Mouse (Mus musculus) intestine, embryonic 16.5 days (tissue): Measurements from ENCODE around the gene Zfp27. TPM values are rescaled to one million over a fixed set of nuclear protein-coding genes. Genes with fewer than 3 reads are reported as not detected.
A peak's percentile ranks its signal among the peaks of the same experiment; 100 is the strongest.

ENCODE experiments used
- ATAC-seq: fragments of 200-750 bp; cut with Nextera tagmentation; 2 replicates; pipeline ENCODE4 v1.8.0; 2017; ENCODE audit warnings: moderate TSS enrichment, moderate library complexity
- H3K27ac ChIP-seq: fragments of 300-500 bp; sonication (generic); 2 replicates; pipeline ENCODE4 v1.5.1; 2014; ENCODE audit warnings: mild to moderate bottlenecking, low read length
- H3K27me3 ChIP-seq: fragments of 300-500 bp; sonication (generic); replicated peaks from 2 replicates; pipeline ENCODE4 v1.6.1; 2014; ENCODE audit warnings: low read length, control low read depth, mixed read lengths; ENCODE audit not compliant: control insufficient read depth, insufficient read depth
- H3K36me3 ChIP-seq: fragments of 300-500 bp; sonication (generic); 2 replicates; pipeline ENCODE4 v1.6.1; 2014; ENCODE audit warnings: low read length, control low read depth; ENCODE audit not compliant: control insufficient read depth, insufficient read depth
- H3K4me1 ChIP-seq: fragments of 300-500 bp; sonication (generic); 2 replicates; pipeline ENCODE4 v1.6.1; 2014; ENCODE audit warnings: low read length, control low read depth, mixed read lengths; ENCODE audit not compliant: control insufficient read depth, insufficient read depth
- H3K4me2 ChIP-seq: fragments of 300-500 bp; sonication (generic); 2 replicates; pipeline ENCODE4 v1.6.1; 2014; ENCODE audit warnings: low read depth, low read length, control low read depth
- H3K4me3 ChIP-seq: fragments of 300-500 bp; sonication (generic); 2 replicates; pipeline ENCODE4 v1.5.1; 2014; ENCODE audit warnings: mild to moderate bottlenecking, low read length
- H3K9ac ChIP-seq: fragments of 300-500 bp; sonication (generic); 2 replicates; pipeline ENCODE4 v1.6.1; 2014; ENCODE audit warnings: low read depth, low read length
- H3K9me3 ChIP-seq: fragments of 300-500 bp; sonication (generic); 2 replicates; pipeline ENCODE4 v1.6.1; 2016; ENCODE audit warnings: low read length, control low read depth; ENCODE audit not compliant: control insufficient read depth
- WGBS: fragments of 180-500 bp; shearing (Covaris S2); extraction: QIAGEN DNeasy Blood & Tissue Kit; methylation state at CpG from one replicate; pipeline ENCODE4 v1.1.7; 2014; 5-methylcytosine and 5-hydroxymethylcytosine counted together
- polyA plus RNA-seq: library from polyadenylated mRNA; unstranded; fragments of >200 nt; fragmentation: Nextera tagmentation; extraction: Ambion mirVana; gene quantifications from 2 replicates; pipeline ENCODE4 v1.2.1, GENCODE M21; 2015

Gene Zfp27
- polyA plus RNA-seq, 1 experiment from 2014 or later, result 7.1 TPM

DNA sequence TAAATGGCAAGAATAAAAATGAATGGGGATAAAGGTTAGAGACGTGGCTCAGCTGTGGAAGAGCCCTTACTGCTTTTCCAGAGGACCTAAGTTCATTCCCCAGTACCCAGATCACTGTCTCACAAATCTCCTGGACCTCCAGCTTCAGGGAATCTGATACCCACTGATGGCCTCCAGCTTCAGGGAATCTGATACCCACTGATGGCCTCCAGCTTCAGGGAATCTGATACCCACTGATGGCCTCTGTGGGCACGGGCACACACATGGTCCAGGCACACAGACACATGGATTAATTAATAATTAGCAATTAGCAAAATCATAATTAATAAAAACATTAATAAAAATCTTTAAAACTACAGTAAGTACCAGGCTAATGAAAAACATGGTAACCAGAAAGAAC is 16.4 kb upstream of the Zfp27 start:
- H3K4me1 ChIP-seq, result no peaks in the 10 kb centered on the region
- 74% methylated on average over 2 of the region's 2 CpGs for WGBS
- H3K9ac ChIP-seq, result no peak overlapping the region
- H3K4me3 ChIP-seq, result no peak overlapping the region
- no peak for ATAC-seq
- no peak overlapping the region for H3K27ac ChIP-seq
- H3K9me3 ChIP-seq, result no peaks in the 10 kb centered on the region
- H3K27me3 ChIP-seq, result no peaks in the 10 kb centered on the region
- no peaks in the 10 kb centered on the region for H3K36me3 ChIP-seq
- H3K4me2 ChIP-seq, result no peak overlapping the region

GRCm38 (mm10) chr7:29921439-29922093 is 15.2 kb upstream of the Zfp27 start:
- Histone ChIP-seq H3K36me3 (no peaks in the 10 kb centered on the region), H3K4me3 (no peak overlapping the region), H3K9me3 (no peaks in the 10 kb centered on the region), H3K27me3 (no peaks in the 10 kb centered on the region), H3K27ac (no peak overlapping the region), H3K9ac (no peak overlapping the region), H3K4me1 (no peaks in the 10 kb centered on the region), H3K4me2 (no peak overlapping the region)
- no peak for ATAC-seq
- WGBS, result 79% methylated on average over 6 of the region's 6 CpGs

DNA sequence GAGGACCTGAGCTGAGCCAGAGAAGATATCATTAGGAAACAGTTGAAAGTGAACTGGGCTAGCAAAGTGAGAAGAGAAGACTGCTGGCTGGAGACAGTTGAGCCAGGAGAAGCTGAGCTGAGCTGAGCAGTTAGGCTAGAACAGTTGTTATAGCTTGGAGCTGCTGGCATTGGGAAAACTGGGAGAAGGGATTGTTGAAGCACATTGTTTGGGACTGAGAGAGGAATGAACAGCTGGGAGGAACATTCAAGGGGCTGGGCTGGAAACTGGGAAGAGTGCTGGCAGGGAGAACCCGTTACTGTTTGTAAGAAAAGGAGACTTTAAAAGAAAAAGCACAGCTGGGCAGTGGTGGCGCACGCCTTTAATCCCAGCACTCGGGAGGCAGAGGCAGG is 11.7 kb upstream of the Zfp27 start:
- H3K36me3 ChIP-seq, result peaks cover 17% of the 10 kb centered on the region
- no peak overlapping the region for H3K27ac ChIP-seq
- H3K9ac ChIP-seq, result no peak overlapping the region
- H3K27me3 ChIP-seq, result no peaks in the 10 kb centered on the region
- WGBS, result 89% methylated on average over 4 of the region's 4 CpGs
- no peaks in the 10 kb centered on the region; the same call in 1 of the 2 replicates for H3K9me3 ChIP-seq
- no peak overlapping the region for H3K4me2 ChIP-seq
- H3K4me3 ChIP-seq, result no peak overlapping the region
- no peak for ATAC-seq
- H3K4me1 ChIP-seq, result no peaks in the 10 kb centered on the region

DNA sequence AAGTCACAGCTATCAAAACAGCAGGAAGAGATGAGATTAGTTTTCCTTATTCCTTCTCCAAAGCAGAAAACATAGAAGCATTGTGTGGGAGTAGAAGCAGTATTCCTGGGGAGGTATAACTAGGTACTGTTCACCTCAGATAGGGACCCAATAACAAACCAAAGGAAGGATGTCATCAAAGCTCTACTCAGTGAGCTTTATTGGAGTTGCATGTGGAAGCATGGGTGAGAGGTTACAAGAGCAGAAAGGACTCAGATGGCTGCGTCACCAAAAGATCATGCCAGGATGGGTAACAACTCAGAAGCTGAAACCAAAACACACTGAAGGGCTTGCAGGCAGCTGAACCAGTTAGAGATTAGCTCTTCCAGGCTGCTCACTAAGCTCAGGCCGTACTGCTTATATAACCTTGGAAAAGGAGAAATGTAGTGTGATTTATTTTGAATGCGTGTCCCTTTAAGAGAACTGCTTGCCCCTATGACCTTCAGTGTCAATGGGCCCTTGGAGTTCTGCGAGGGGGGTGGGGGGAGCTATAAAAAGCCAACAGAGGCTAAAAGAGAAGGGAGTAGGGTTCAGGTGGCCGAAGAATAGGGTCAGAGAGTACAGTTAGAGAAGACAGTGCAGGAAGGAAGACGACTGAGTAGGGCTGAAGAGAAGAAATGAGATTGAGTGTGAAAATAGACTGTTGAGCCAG is 11.1 kb upstream of the Zfp27 start:
- 47% methylated on average over 6 of the region's 6 CpGs for whole genome bisulfite sequencing
- Histone ChIP-seq H3K9me3 (no peaks in the 10 kb centered on the region; the same call in 1 of the 2 replicates), H3K4me1 (no peaks in the 10 kb centered on the region)

DNA sequence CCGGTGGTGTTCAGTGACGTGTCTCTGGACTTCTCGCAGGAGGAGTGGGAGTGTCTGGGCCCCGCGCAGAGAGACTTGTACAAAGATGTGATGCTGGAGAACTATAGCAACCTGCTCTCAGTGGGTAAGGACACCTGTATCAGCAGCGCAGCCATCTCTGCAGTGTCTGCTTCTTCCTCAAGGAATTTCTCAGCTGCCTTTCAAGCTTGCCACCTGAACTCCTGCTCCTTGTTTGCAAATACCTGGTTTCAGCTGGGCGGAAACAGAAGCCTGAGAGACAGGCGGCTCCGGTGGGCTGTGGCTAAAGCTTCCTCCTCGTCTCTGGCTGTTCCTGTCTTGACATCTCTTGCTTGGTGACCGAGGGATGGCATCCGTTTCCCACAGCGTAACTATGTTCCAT is 5.8 kb upstream of the Zfp27 start:
- Histone ChIP-seq H3K27me3 (no peaks in the 10 kb centered on the region), H3K27ac (no peak overlapping the region), H3K4me1 (peaks cover 8% of the 10 kb centered on the region; the same call in 1 of the 2 replicates), H3K4me2 (no peak overlapping the region), H3K4me3 (no peak overlapping the region), H3K36me3 (peaks cover 24% of the 10 kb centered on the region), H3K9ac (no peak overlapping the region), H3K9me3 (no peaks in the 10 kb centered on the region; the same call in 1 of the 2 replicates)
- 92% methylated on average over 13 of the region's 13 CpGs for WGBS
- no peak for ATAC-seq

More for the DNA sequence above, 11.1 kb upstream of the Zfp27 start:
- no peak overlapping the region for H3K4me3 ChIP-seq
- no peak overlapping the region for H3K4me2 ChIP-seq
- no peak overlapping the region for H3K9ac ChIP-seq
- ATAC-seq, result no peak
- no peak overlapping the region for H3K27ac ChIP-seq
- peaks cover 17% of the 10 kb centered on the region for H3K36me3 ChIP-seq
- H3K27me3 ChIP-seq, result no peaks in the 10 kb centered on the region

GRCm38 (mm10) chr7:29910252-29910651 is 3.9 kb upstream of the Zfp27 start:
- Histone ChIP-seq H3K4me1 (peaks cover 8% of the 10 kb centered on the region; the same call in 1 of the 2 replicates), H3K27me3 (no peaks in the 10 kb centered on the region), H3K4me2 (no peak overlapping the region), H3K9me3 (no peaks in the 10 kb centered on the region; the same call in 1 of the 2 replicates), H3K27ac (no peak overlapping the region), H3K9ac (no peak overlapping the region), H3K36me3 (peaks cover 20% of the 10 kb centered on the region), H3K4me3 (no peak overlapping the region)
- 73% methylated on average over 2 of the region's 2 CpGs for WGBS
- ATAC-seq, result no peak

DNA sequence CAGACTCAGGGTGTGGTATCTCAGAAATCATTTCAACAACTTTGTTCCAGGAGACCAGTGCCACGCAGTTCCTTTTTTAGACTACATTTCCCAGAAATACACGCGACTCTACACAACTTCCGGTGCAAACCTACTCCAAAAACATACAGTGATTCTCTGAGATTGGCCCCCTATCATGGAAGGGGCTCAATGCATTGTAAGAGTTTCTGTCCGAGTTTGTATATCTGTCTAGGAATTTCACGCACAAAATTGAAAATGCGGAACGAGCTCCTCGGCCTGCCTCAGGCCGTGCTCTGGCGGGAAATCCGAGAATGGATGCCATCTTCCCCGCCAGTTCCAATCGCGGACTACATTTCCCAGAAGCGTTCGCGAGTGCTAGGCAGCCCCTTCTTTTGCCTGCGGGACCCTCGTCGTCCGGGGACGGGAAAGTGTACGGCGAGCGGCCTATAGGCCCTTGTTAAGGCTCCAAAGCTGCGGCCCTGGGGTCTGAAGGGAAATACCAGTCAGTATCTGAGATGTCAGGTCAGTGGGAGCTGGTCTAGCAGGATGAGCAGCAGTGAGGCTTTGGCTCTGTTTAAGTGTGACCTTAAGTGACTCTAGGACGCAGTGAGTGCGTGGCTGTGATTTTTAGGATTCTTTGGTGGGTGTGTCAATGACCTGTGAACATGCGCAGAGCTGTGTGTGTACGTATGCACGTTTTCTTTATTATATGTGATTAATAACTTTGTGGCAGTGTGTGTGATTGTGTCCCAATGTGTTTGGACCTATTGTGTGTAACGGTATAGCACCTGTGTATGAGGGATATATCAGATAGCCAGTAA is 2.0 kb upstream of the Zfp27 start, which contains the start of gene Zfp383:
Zfp383 (plus strand) TSS at position 94 of the 821 bp plus-strand sequence.
- Histone ChIP-seq H3K4me2 (peak within 1 kb of the TSS; percentile 56), H3K4me1 (peaks cover 8% of the 10 kb centered on the region; the same call in 1 of the 2 replicates), H3K4me3 (peak within 1 kb of the TSS; percentile 71), H3K36me3 (peaks cover 13% of the 10 kb centered on the region), H3K9me3 (no peaks in the 10 kb centered on the region), H3K27me3 (no peaks in the 10 kb centered on the region), H3K9ac (peak within 1 kb of the TSS; percentile 75), H3K27ac (peak within 1 kb of the TSS; percentile 75)
- under 1% methylated on average over 33 of the region's 33 CpGs for WGBS
- peak; percentile 75 for ATAC-seq

- no peak overlapping the region for H3K9ac ChIP-seq
- H3K27me3 ChIP-seq, result no peaks in the 10 kb centered on the region
- no peak overlapping the region for H3K4me2 ChIP-seq
- peaks cover 10% of the 10 kb centered on the region for H3K36me3 ChIP-seq
- no peak overlapping the region for H3K4me3 ChIP-seq
- H3K4me1 ChIP-seq, result peaks cover 8% of the 10 kb centered on the region; the same call in 1 of the 2 replicates
- no peaks in the 10 kb centered on the region for H3K9me3 ChIP-seq
- 87% methylated on average over 5 of the region's 5 CpGs for WGBS
- H3K27ac ChIP-seq, result no peak overlapping the region
- no peak for ATAC-seq
Measured at GRCm38 (mm10) chr7:29907206-29907605, 834 bp upstream of the Zfp27 start.

DNA sequence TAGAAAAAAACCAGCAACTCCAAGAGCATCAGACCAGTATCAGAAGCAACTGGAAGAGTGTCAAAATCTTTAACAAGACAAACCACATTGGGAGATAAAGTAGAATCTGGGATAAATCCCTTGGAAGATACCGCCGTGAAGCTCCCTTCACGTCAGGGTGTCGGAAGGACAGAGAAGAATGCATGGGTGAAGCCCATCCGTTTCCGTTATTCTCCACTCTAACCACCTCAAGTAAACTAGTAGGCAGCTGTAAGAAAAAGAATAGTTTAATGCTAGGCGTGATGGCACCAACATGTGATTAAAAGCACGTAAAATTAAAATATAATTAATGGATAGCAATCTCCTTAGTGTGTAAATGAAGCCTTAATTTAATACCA is 298 bp upstream of the Zfp27 start:
- peaks cover 6% of the 10 kb centered on the region; the same call in 1 of the 2 replicates for H3K36me3 ChIP-seq
- no peaks in the 10 kb centered on the region for H3K27me3 ChIP-seq
- H3K9ac ChIP-seq, result peak overlapping the region; percentile 56
- peak overlapping the region; percentile 98 for H3K27ac ChIP-seq
- H3K4me2 ChIP-seq, result peak overlapping the region; percentile 70
- H3K4me3 ChIP-seq, result peak overlapping the region; percentile 68
- ATAC-seq, result no peak
- 23% methylated on average over 8 of the region's 8 CpGs for WGBS
- no peaks in the 10 kb centered on the region for H3K9me3 ChIP-seq
- peaks cover 8% of the 10 kb centered on the region; the same call in 1 of the 2 replicates for H3K4me1 ChIP-seq
